Mouse (Mus musculus) MEL (cell line): ENCODE results near the gene Nupr1l. TPM values are rescaled to one million over a fixed set of nuclear protein-coding genes. Genes with fewer than 3 reads are reported as not detected.
A peak's percentile ranks its signal among the peaks of the same experiment; 100 is the strongest.
"Not testable (repeated sequence)": the region's sequence is repeated elsewhere in the genome, so short reads cannot be mapped to it uniquely, and the experiment has no call there.

ENCODE experiments used
- DNase-seq: peaks from one replicate; pipeline ENCODE4 v3.0.0; 2011; ENCODE audit warnings: low read depth, low spot score
- H3K27ac ChIP-seq: 2 replicates; pipeline ENCODE4 v1.5.1; 2012; ENCODE audit warnings: low read depth, mild to moderate bottlenecking, control low read depth, low read length, moderate library complexity; ENCODE audit not compliant: control insufficient read depth
- H3K27me3 ChIP-seq, 2 experiments: fragments of 150-350 bp in 1 of 2; sonication (generic) in 1 of 2; 2 replicates each; pipeline ENCODE4 v1.6.1; 2012; ENCODE audit warnings: low read length in 2 of 2, mild to moderate bottlenecking in 2 of 2, improper control_type of control experiment in 1 of 2, moderate library complexity in 1 of 2; ENCODE audit not compliant: insufficient read depth in 2 of 2, control insufficient read depth in 1 of 2
- H3K36me3 ChIP-seq, 2 experiments: 2 replicates each; pipeline ENCODE4 v1.6.1; 2012 to 2014; ENCODE audit warnings: low read length in 2 of 2, improper control_type of control experiment in 1 of 2, inconsistent platforms in 1 of 2, mild to moderate bottlenecking in 1 of 2; ENCODE audit not compliant: insufficient read depth in 2 of 2, control insufficient read depth in 1 of 2
- H3K4me1 ChIP-seq, 2 experiments: fragments of 150-350 bp in 1 of 2; sonication (generic) in 1 of 2; 2 replicates each; pipeline ENCODE4 v1.6.1; 2012; ENCODE audit warnings: low read length in 2 of 2, improper control_type of control experiment in 1 of 2, mild to moderate bottlenecking in 1 of 2; ENCODE audit not compliant: insufficient read depth in 2 of 2, control insufficient read depth in 1 of 2
- H3K4me3 ChIP-seq, 2 experiments: fragments of 150-350 bp in 1 of 2; sonication (generic) in 1 of 2; 2 replicates each; pipeline ENCODE4 v1.5.1; 2012; ENCODE audit warnings: low read depth in 2 of 2, low read length in 2 of 2, mild to moderate bottlenecking in 2 of 2, moderate library complexity in 2 of 2, control low read depth in 1 of 2, improper control_type of control experiment in 1 of 2; ENCODE audit not compliant: control insufficient read depth in 1 of 2, insufficient read depth in 1 of 2
- H3K79me2 ChIP-seq: 2 replicates; pipeline ENCODE4 v1.6.1; 2012; ENCODE audit warnings: mild to moderate bottlenecking, low read length, moderate library complexity; ENCODE audit not compliant: control insufficient read depth, poor library complexity, insufficient read depth
- H3K9ac ChIP-seq: 2 replicates; pipeline ENCODE4 v1.6.1; 2012; ENCODE audit warnings: low read depth, mild to moderate bottlenecking, control low read depth, low read length, moderate library complexity; ENCODE audit not compliant: control insufficient read depth, poor library complexity, severe bottlenecking
- H3K9me3 ChIP-seq: fragments of 150-350 bp; sonication (generic); replicated peaks from 2 replicates; pipeline ENCODE4 v1.6.1; 2012; ENCODE audit warnings: mild to moderate bottlenecking, low read length, improper control_type of control experiment, moderate library complexity; ENCODE audit not compliant: insufficient read depth
- EP300 ChIP-seq, 2 experiments: IDR thresholded peaks; 2 replicates each; pipeline ENCODE4 v1.6.1; 2011; ENCODE audit warnings: improper control_type of control experiment in 2 of 2, low read length in 2 of 2, low read depth in 1 of 2, mild to moderate bottlenecking in 1 of 2
- ETS1 ChIP-seq: IDR thresholded peaks from 2 replicates; pipeline ENCODE4 v1.6.1; 2012; ENCODE audit warnings: low read depth, mild to moderate bottlenecking, inconsistent platforms, low read length, improper control_type of control experiment, moderate library complexity
- GABPA ChIP-seq: IDR thresholded peaks from 2 replicates; pipeline ENCODE4 v1.6.1; 2012; ENCODE audit warnings: low read depth, mild to moderate bottlenecking, inconsistent platforms, low read length, improper control_type of control experiment, moderate library complexity
- GATA1 ChIP-seq: IDR thresholded peaks from 2 replicates; pipeline ENCODE4 v1.6.1; 2011; ENCODE audit warnings: low read depth, low read length, improper control_type of control experiment
- KAT2A ChIP-seq: conservative IDR thresholded peaks from 2 replicates; pipeline ENCODE4 v1.6.1; 2012; ENCODE audit warnings: low read depth, low read length, improper control_type of control experiment, inconsistent platforms
- MYC ChIP-seq: IDR thresholded peaks from 2 replicates; pipeline ENCODE4 v1.6.1; 2011; ENCODE audit warnings: low read depth, mild to moderate bottlenecking, low read length, improper control_type of control experiment, moderate library complexity
- POLR2A ChIP-seq, 2 experiments: IDR thresholded peaks; 2 replicates each; pipeline ENCODE4 v1.6.1; 2011 to 2012; ENCODE audit warnings: low read length in 2 of 2, mild to moderate bottlenecking in 2 of 2, control low read depth in 1 of 2, improper control_type of control experiment in 1 of 2, low read depth in 1 of 2, moderate library complexity in 1 of 2; ENCODE audit not compliant: control insufficient read depth in 1 of 2, insufficient read depth in 1 of 2, poor library complexity in 1 of 2
- SIN3A ChIP-seq: IDR thresholded peaks from 2 replicates; pipeline ENCODE4 v1.6.1; 2012; ENCODE audit warnings: low read length, improper control_type of control experiment, inconsistent platforms
- TCF12 ChIP-seq: IDR thresholded peaks from 2 replicates; pipeline ENCODE4 v1.6.1; 2014; ENCODE audit warnings: low read depth, mild to moderate bottlenecking, inconsistent platforms, low read length, improper control_type of control experiment, moderate library complexity
- UBTF ChIP-seq: IDR thresholded peaks from 2 replicates; pipeline ENCODE4 v1.6.1; 2012; ENCODE audit warnings: low read depth, mild to moderate bottlenecking, inconsistent platforms, low read length, improper control_type of control experiment, moderate library complexity, borderline replicate concordance; ENCODE audit not compliant: insufficient read depth
- polyA plus RNA-seq, 2 experiments: library from polyadenylated mRNA; stranded (reverse) in 1 of 2; unstranded in 1 of 2; fragments of >175 nt in 1 of 2; fragments of >200 nt in 1 of 2; gene quantifications; 2 replicates each; pipeline versions ENCODE4 v1.2.1 to v1.2.4; 2012; ENCODE audit warnings: low replicate concordance in 2 of 2, low read depth in 1 of 2; ENCODE audit not compliant: insufficient read length in 2 of 2, insufficient read depth in 1 of 2, missing spikeins in 1 of 2
- total RNA-seq: library from RNA; depleted of rRNA; stranded (reverse); fragments of 300-350 nt; gene quantifications from 2 replicates; pipeline ENCODE4 v1.2.3, GENCODE M21; 2012

Nupr1l gene
- total and polyA plus RNA-seq, 3 experiments = 0.88 to 1.2 TPM; not detected in 1

DNA sequence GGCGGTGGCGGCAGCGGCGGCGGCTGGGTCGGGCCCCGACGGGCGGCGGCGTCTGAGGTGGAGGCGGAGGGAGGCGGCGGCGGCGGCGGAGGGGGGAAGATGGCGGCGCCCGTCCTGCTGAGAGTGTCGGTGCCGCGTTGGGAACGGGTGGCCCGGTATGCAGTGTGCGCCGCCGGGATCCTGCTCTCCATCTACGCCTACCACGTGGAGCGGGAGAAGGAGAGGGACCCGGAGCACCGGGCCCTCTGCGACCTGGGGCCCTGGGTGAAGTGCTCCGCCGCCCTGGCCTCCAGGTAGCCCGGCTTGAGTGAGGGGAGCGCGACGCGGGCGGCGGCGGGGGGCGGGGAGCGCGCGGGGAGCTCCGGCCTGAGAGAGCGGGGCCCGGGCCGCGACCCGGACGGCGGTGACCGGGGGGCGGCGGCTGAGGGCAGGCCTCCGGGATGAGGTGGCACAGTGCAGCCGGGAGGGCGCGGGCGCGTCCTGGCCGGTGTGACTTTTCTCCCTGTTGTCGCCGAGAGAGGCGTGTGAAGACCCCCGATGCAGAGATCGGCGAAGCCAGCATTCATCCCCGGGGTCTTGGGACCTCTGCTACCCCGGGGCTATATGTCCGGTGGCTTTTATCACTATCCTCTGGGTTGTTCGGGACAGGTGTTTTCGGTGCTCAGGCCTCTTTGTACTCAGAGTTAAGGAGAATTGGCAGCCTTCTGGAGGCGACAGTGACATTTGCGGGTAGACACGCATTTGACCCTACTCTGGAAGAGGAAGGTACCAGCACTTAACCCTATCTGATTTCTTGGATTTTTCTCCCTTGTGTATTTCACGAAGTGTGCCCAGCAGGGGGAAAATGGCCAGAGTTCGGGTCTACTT, 34.0 kb downstream of the Nupr1l start:
- H3K79me2 ChIP-seq = peaks cover 29% of the 10 kb centered on the region
- peak overlapping the region; percentile 71 for H3K9ac ChIP-seq
- peak overlapping the region; percentile 71 to 93 for H3K4me3 ChIP-seq
- peak; percentile 77 for DNase-seq
- TF ChIP-seq SIN3A (peak; percentile 55), EP300 (IDR thresholded peaks at IDR 0.05; ENCODE audit: low read depth in 1 of 2, low read length in 2 of 2) (peak in 1 of 2 experiments; percentile 7; a peak in 1 of 4 replicates), POLR2A (IDR thresholded peaks at IDR 0.05; ENCODE audit: control insufficient read depth in 1 of 2, insufficient read depth in 1 of 2, low read depth in 1 of 2, low read length in 2 of 2, poor library complexity in 1 of 2) (0 out of 4 replicates have a peak, but pooled peaks of 1 of the 2 experiments have one; percentile 20), ETS1 (peak; percentile 21; the same call in 1 of the 2 replicates), UBTF (0 out of 2 replicates have a peak, but pooled peaks have one; percentile 74), TCF12 (0 out of 2 replicates have a peak, but pooled peaks have one; percentile 13)
- H3K9me3 ChIP-seq, H3K27me3 ChIP-seq: not testable (repeated sequence)
- H3K36me3 ChIP-seq = peaks cover 6 to 26% of the 10 kb centered on the region in 2 experiments
- H3K4me1 ChIP-seq = peaks cover 20 to 22% of the 10 kb centered on the region in 2 experiments
- H3K27ac ChIP-seq = peak overlapping the region; percentile 56

DNA sequence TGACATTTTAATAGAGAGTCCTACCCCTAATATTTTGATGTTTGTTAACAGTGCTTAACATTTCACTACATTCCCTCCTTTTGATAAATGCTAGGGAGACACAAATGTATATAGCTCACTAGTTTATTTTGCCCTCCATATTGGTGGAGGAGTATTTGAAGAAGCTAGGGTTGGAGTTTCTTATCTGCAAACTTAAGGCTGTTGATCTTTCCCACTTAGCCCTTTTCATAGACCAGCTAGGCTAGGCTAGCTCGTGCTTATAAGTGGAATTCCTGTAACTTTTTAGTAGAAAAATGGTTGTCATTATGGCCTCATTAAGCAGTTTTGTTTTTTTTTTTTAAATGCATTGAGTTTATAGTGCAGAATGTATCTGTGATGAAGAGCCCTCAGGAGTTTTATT, 35.1 kb downstream of the Nupr1l start:
- Histone ChIP-seq H3K27ac (no peak overlapping the region), H3K4me3 (peak overlapping the region in 1 of 2 experiments; percentile 93; a peak in 2 of 4 replicates), H3K9me3 (no peaks in the 10 kb centered on the region), H3K4me1 (peaks cover 26 to 28% of the 10 kb centered on the region in 2 experiments), H3K79me2 (peaks cover 36% of the 10 kb centered on the region), H3K9ac (peak overlapping the region; percentile 19; the same call in 1 of the 2 replicates), H3K36me3 (peaks cover 6 to 37% of the 10 kb centered on the region in 2 experiments), H3K27me3 (no peaks in the 10 kb centered on the region)
- peak; percentile 62; the same call in 1 of the 2 replicates for TF ChIP-seq GATA1
- no peak for TF ChIP-seq KAT2A
- peak; percentile 51 for DNase-seq

DNA sequence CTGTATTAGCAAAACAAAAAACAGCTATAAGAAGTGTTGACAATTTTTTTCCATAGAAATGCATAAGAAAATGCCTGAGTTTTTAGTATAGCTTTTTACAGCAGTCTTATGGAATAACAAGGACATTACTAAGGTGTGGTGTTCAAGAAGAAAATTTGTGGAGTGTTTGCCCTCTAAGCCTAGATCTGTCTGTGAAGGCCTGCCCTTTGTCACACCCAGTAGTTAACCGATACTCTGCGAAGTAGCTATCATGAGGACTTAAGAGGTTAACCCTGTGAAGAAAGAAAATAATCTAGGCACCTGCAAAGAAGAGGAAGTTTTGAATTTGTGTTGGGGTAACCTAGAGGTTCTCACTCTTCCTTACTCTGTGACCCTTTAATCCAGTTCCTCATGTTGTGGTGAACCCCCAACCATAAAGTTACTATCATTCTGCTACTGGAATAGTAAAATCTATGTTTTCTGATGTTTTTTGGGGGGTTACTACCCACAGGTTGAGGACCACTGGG, 39.2 kb downstream of the Nupr1l start:
- DNase-seq = peak; percentile 61
- no peak overlapping the region; the same call in 1 of the 2 replicates for H3K27ac ChIP-seq
- H3K9me3 ChIP-seq = no peaks in the 10 kb centered on the region
- no peaks in the 10 kb centered on the region for H3K27me3 ChIP-seq
- H3K9ac ChIP-seq = no peak overlapping the region
- H3K36me3 ChIP-seq = peaks cover 6 to 47% of the 10 kb centered on the region in 2 experiments
- H3K4me1 ChIP-seq = peaks cover 16 to 33% of the 10 kb centered on the region in 2 experiments
- no peak overlapping the region for H3K4me3 ChIP-seq
- TF ChIP-seq SIN3A (peak; percentile 69), TCF12 (peak; percentile 33; the same call in 1 of the 2 replicates), GATA1 (no peak), ETS1 (peak; percentile 41; the same call in 1 of the 2 replicates), GABPA (no peak), EP300 (IDR thresholded peaks at IDR 0.05; ENCODE audit: low read depth in 1 of 2, low read length in 2 of 2) (peak; percentile 13 to 35; a peak in 1 of 4 replicates), MYC (0 out of 2 replicates have a peak, but pooled peaks have one; percentile 17)
- H3K79me2 ChIP-seq = peaks cover 46% of the 10 kb centered on the region
